Mouse (Mus musculus): ENCODE measurements around the gene Atp8a1.

Atp8a1 gene

GRCm38 (mm10) chr5:67774186-67774585, 73.0 kb downstream of the Atp8a1 start:
- no peak for DNase-seq (ENCODE audit: extremely low spot score, low read depth, low spot score)

GRCm38 (mm10) chr5:67768708-67769107, 78.5 kb downstream of the Atp8a1 start:
- DNase-seq (ENCODE audit: extremely low spot score, low read depth, low spot score) = no peak

- DNase-seq (ENCODE audit: extremely low spot score, low read depth, low spot score) = no peak
Observed at GRCm38 (mm10) chr5:67764798-67765197, 82.4 kb downstream of the Atp8a1 start.

GRCm38 (mm10) chr5:67758126-67758525, 89.1 kb downstream of the Atp8a1 start:
- no peak for DNase-seq (ENCODE audit: extremely low spot score, low read depth, low spot score)

- DNase-seq (ENCODE audit: extremely low spot score, low read depth, low spot score) = no peak
Observed at GRCm38 (mm10) chr5:67756138-67756537, 91.1 kb downstream of the Atp8a1 start.

GRCm38 (mm10) chr5:67753057-67753456, 94.2 kb downstream of the Atp8a1 start:
- no peak for DNase-seq (ENCODE audit: extremely low spot score, low read depth, low spot score)

GRCm38 (mm10) chr5:67752629-67753028, 94.6 kb downstream of the Atp8a1 start:
- DNase-seq (ENCODE audit: extremely low spot score, low read depth, low spot score) = no peak

- peak; percentile 33 for DNase-seq (ENCODE audit: extremely low spot score, low read depth, low spot score)
Observed at GRCm38 (mm10) chr5:67752007-67752406, 95.2 kb downstream of the Atp8a1 start.

- DNase-seq (ENCODE audit: extremely low spot score, low read depth, low spot score) = no peak
Observed at GRCm38 (mm10) chr5:67739261-67739660, 108.0 kb downstream of the Atp8a1 start.

GRCm38 (mm10) chr5:67738133-67738532, 109.1 kb downstream of the Atp8a1 start:
- peak; percentile 53 for DNase-seq (ENCODE audit: extremely low spot score, low read depth, low spot score)

GRCm38 (mm10) chr5:67735771-67736170, 111.5 kb downstream of the Atp8a1 start:
- no peak for DNase-seq (ENCODE audit: extremely low spot score, low read depth, low spot score)

GRCm38 (mm10) chr5:67733551-67734258, 113.5 kb downstream of the Atp8a1 start:
- DNase-seq (ENCODE audit: extremely low spot score, low read depth, low spot score) = no peak

GRCm38 (mm10) chr5:67733150-67733549, 114.1 kb downstream of the Atp8a1 start:
- DNase-seq (ENCODE audit: extremely low spot score, low read depth, low spot score) = no peak

GRCm38 (mm10) chr5:67727755-67728154, 119.5 kb downstream of the Atp8a1 start:
- DNase-seq (ENCODE audit: extremely low spot score, low read depth, low spot score) = peak; percentile 57

- DNase-seq (ENCODE audit: extremely low spot score, low read depth, low spot score) = no peak
Observed at GRCm38 (mm10) chr5:67726810-67727209, 120.4 kb downstream of the Atp8a1 start.

- no peak for DNase-seq (ENCODE audit: extremely low spot score, low read depth, low spot score)
Observed at GRCm38 (mm10) chr5:67701641-67702040, 145.6 kb downstream of the Atp8a1 start.

- DNase-seq (ENCODE audit: extremely low spot score, low read depth, low spot score) = no peak
Observed at GRCm38 (mm10) chr5:67699418-67699817, 147.8 kb downstream of the Atp8a1 start.

- no peak for DNase-seq (ENCODE audit: extremely low spot score, low read depth, low spot score)
Observed at GRCm38 (mm10) chr5:67698176-67698575, 149.1 kb downstream of the Atp8a1 start.

- no peak for DNase-seq (ENCODE audit: extremely low spot score, low read depth, low spot score)
Observed at GRCm38 (mm10) chr5:67696741-67697596, 150.3 kb downstream of the Atp8a1 start.

GRCm38 (mm10) chr5:67695055-67695710, 152.1 kb downstream of the Atp8a1 start:
- DNase-seq (ENCODE audit: extremely low spot score, low read depth, low spot score) = no peak

- no peak for DNase-seq (ENCODE audit: extremely low spot score, low read depth, low spot score)
Observed at GRCm38 (mm10) chr5:67690336-67690735, 156.9 kb downstream of the Atp8a1 start.

GRCm38 (mm10) chr5:67688001-67688400, 159.2 kb downstream of the Atp8a1 start:
- no peak for DNase-seq (ENCODE audit: extremely low spot score, low read depth, low spot score)

Measured in hindlimb bud, embryonic 11.5 days (tissue).